Mouse (Mus musculus) limb, embryonic 12.5 days (tissue): ENCODE results near the gene Gm4756. TPM values are rescaled to one million over a fixed set of nuclear protein-coding genes. Genes with fewer than 3 reads are reported as not detected.
A peak's percentile ranks its signal among the peaks of the same experiment; 100 is the strongest.

ENCODE experiments used
- ATAC-seq: fragments of 200-750 bp; cut with Nextera tagmentation; 2 replicates; pipeline ENCODE4 v1.8.0; 2017; ENCODE audit warnings: low read depth, moderate TSS enrichment; ENCODE audit not compliant: insufficient number of reproducible peaks, insufficient read depth, low FRiP score, low TSS enrichment
- H3K27ac ChIP-seq: fragments of 300-500 bp; sonication (generic); 2 replicates; pipeline ENCODE4 v1.5.1; 2016; ENCODE audit warnings: mild to moderate bottlenecking, moderate library complexity
- H3K27me3 ChIP-seq: fragments of 300-500 bp; sonication (generic); 2 replicates; pipeline ENCODE4 v1.6.1; 2016; ENCODE audit warnings: mild to moderate bottlenecking, moderate library complexity
- H3K36me3 ChIP-seq: fragments of 300-500 bp; sonication (generic); 2 replicates; pipeline ENCODE4 v1.6.1; 2016; ENCODE audit warnings: mild to moderate bottlenecking, moderate library complexity
- H3K4me1 ChIP-seq: fragments of 300-500 bp; sonication (generic); replicated peaks from 2 replicates; pipeline ENCODE4 v1.6.1; 2016
- H3K4me2 ChIP-seq: fragments of 300-500 bp; sonication (generic); 2 replicates; pipeline ENCODE4 v1.6.1; 2016; ENCODE audit warnings: mild to moderate bottlenecking, moderate library complexity
- H3K4me3 ChIP-seq: fragments of 300-500 bp; sonication (generic); replicated peaks from 2 replicates; pipeline ENCODE4 v1.5.1; 2016; ENCODE audit warnings: mild to moderate bottlenecking
- H3K9ac ChIP-seq: fragments of 300-500 bp; sonication (generic); replicated peaks from 2 replicates; pipeline ENCODE4 v1.6.1; 2016; ENCODE audit warnings: mild to moderate bottlenecking, moderate library complexity
- H3K9me3 ChIP-seq: fragments of 300-500 bp; sonication (generic); 2 replicates; pipeline ENCODE4 v1.6.1; 2016; ENCODE audit warnings: mild to moderate bottlenecking, moderate library complexity
- WGBS: fragments of 180-500 bp; shearing (Covaris S2); methylation state at CpG from one replicate; pipeline ENCODE4 v1.1.7; 2016; 5-methylcytosine and 5-hydroxymethylcytosine counted together
- polyA plus RNA-seq: library from polyadenylated mRNA; unstranded; fragments of >200 nt; fragmentation: Nextera tagmentation; extraction: Ambion mirVana; gene quantifications from 2 replicates; pipeline ENCODE4 v1.2.1, GENCODE M21; 2016

Gene Gm4756
- polyA plus RNA-seq, 1 experiment from 2014 or later: not detected

GRCm38 (mm10) chr12:72582021-72582420 is 67.4 kb downstream of the Gm4756 start:
- 83% methylated on average over 3 of the region's 3 CpGs for WGBS
- H3K36me3 ChIP-seq: peaks cover 6% of the 10 kb centered on the region; the same call in 1 of the 2 replicates

GRCm38 (mm10) chr12:72564281-72564795 is 85.1 kb downstream of the Gm4756 start:
- Histone ChIP-seq H3K4me2 (no peak overlapping the region), H3K4me1 (no peaks in the 10 kb centered on the region), H3K36me3 (peaks cover 4% of the 10 kb centered on the region), H3K27me3 (no peaks in the 10 kb centered on the region), H3K9me3 (no peaks in the 10 kb centered on the region), H3K27ac (no peak overlapping the region), H3K4me3 (no peak overlapping the region), H3K9ac (no peak overlapping the region)
- no peak for ATAC-seq
- 89% methylated on average over 4 of the region's 4 CpGs for WGBS

More at GRCm38 (mm10) chr12:72582021-72582420, 67.4 kb downstream of the Gm4756 start:
- H3K4me1 ChIP-seq: no peaks in the 10 kb centered on the region
- no peaks in the 10 kb centered on the region for H3K27me3 ChIP-seq
- H3K4me3 ChIP-seq: no peak overlapping the region
- H3K9ac ChIP-seq: no peak overlapping the region
- no peak overlapping the region for H3K27ac ChIP-seq
- no peak overlapping the region for H3K4me2 ChIP-seq
- ATAC-seq: no peak
- H3K9me3 ChIP-seq: 0 out of 2 replicates have a peak, but pooled peaks cover 3% of the 10 kb centered on the region

GRCm38 (mm10) chr12:72554347-72554746 is 95.1 kb downstream of the Gm4756 start:
- Histone ChIP-seq H3K36me3 (peaks cover 11% of the 10 kb centered on the region), H3K4me3 (no peak overlapping the region), H3K27ac (no peak overlapping the region), H3K4me2 (no peak overlapping the region), H3K9ac (no peak overlapping the region), H3K4me1 (no peaks in the 10 kb centered on the region), H3K27me3 (no peaks in the 10 kb centered on the region), H3K9me3 (no peaks in the 10 kb centered on the region)
- WGBS: 83% methylated on average over 4 of the region's 4 CpGs
- no peak for ATAC-seq

- Histone ChIP-seq H3K9ac (no peak overlapping the region), H3K4me2 (no peak overlapping the region), H3K4me3 (no peak overlapping the region), H3K27me3 (no peaks in the 10 kb centered on the region), H3K9me3 (no peaks in the 10 kb centered on the region), H3K27ac (no peak overlapping the region), H3K4me1 (peaks cover 5% of the 10 kb centered on the region; the same call in 1 of the 2 replicates), H3K36me3 (peaks cover 21% of the 10 kb centered on the region)
- no peak for ATAC-seq
- 87% methylated on average over 10 of the region's 10 CpGs for WGBS
Observed at GRCm38 (mm10) chr12:72538571-72538970, 110.9 kb downstream of the Gm4756 start.

- Histone ChIP-seq H3K9ac (peak within 1 kb of the TSS; percentile 74), H3K27me3 (no peaks in the 10 kb centered on the region), H3K4me2 (peak within 1 kb of the TSS; percentile 64), H3K36me3 (peaks cover 3% of the 10 kb centered on the region; the same call in 1 of the 2 replicates), H3K9me3 (no peaks in the 10 kb centered on the region), H3K27ac (peak within 1 kb of the TSS; percentile 72), H3K4me3 (peak within 1 kb of the TSS; percentile 68), H3K4me1 (peaks cover 5% of the 10 kb centered on the region; the same call in 1 of the 2 replicates)
- ATAC-seq: peak; percentile 99
- under 1% methylated on average over 45 of the region's 45 CpGs for WGBS
Observed at GRCm38 (mm10) chr12:72536021-72536597, 113.4 kb downstream of the Gm4756 start, which contains the start of gene Pcnx4. Gene Pcnx4 (plus strand): TSS chr12:72536383.

- Histone ChIP-seq H3K4me3 (peak overlapping the region; percentile 68), H3K9ac (peak overlapping the region; percentile 74; the same call in 1 of the 2 replicates), H3K4me1 (peaks cover 5% of the 10 kb centered on the region; the same call in 1 of the 2 replicates), H3K4me2 (peak overlapping the region; percentile 64), H3K27me3 (no peaks in the 10 kb centered on the region), H3K27ac (peak overlapping the region; percentile 72), H3K9me3 (no peaks in the 10 kb centered on the region), H3K36me3 (peaks cover 3% of the 10 kb centered on the region; the same call in 1 of the 2 replicates)
- ATAC-seq: no peak; the same call in 1 of the 2 replicates
- WGBS: 43% methylated on average over 3 of the region's 3 CpGs
Observed at GRCm38 (mm10) chr12:72535599-72535998, 113.9 kb downstream of the Gm4756 start.

GRCm38 (mm10) chr12:72533986-72534385 is 115.5 kb downstream of the Gm4756 start:
- H3K27me3 ChIP-seq: no peaks in the 10 kb centered on the region
- no peak overlapping the region for H3K4me2 ChIP-seq
- no peak overlapping the region for H3K4me3 ChIP-seq
- H3K4me1 ChIP-seq: peaks cover 5% of the 10 kb centered on the region; the same call in 1 of the 2 replicates
- no peaks in the 10 kb centered on the region for H3K9me3 ChIP-seq
- H3K27ac ChIP-seq: no peak overlapping the region
- no peak for ATAC-seq
- no peak overlapping the region for H3K9ac ChIP-seq
- WGBS: 89% methylated on average over 6 of the region's 6 CpGs
- no peaks in the 10 kb centered on the region for H3K36me3 ChIP-seq

- Histone ChIP-seq H3K4me2 (no peak overlapping the region), H3K27me3 (no peaks in the 10 kb centered on the region), H3K27ac (no peak overlapping the region), H3K9me3 (no peaks in the 10 kb centered on the region), H3K4me3 (no peak overlapping the region), H3K36me3 (no peaks in the 10 kb centered on the region), H3K4me1 (peaks cover 4% of the 10 kb centered on the region; the same call in 1 of the 2 replicates), H3K9ac (no peak overlapping the region)
- 82% methylated on average over 7 of the region's 7 CpGs for WGBS
- ATAC-seq: no peak
Observed at GRCm38 (mm10) chr12:72532303-72532702, 117.2 kb downstream of the Gm4756 start.

Other genes with a start within 250 kb of the Gm4756 start
- gene Rtn1, start 240.6 kb downstream of the Gm4756 start, polyA plus RNA-seq: 7.0 and 12.8 TPM in 2 replicates
- 0.93 and 1.2 TPM in 2 replicates for gene Lrrc9, start 207.8 kb downstream of the Gm4756 start, polyA plus RNA-seq
- 15.1 and 17.0 TPM in 2 replicates for gene Pcnx4, start 113.3 kb downstream of the Gm4756 start, polyA plus RNA-seq
- gene Dhrs7, start 15.2 kb upstream of the Gm4756 start, polyA plus RNA-seq: 6.6 and 7.5 TPM in 2 replicates
- gene Ppm1a, start 107.8 kb upstream of the Gm4756 start, polyA plus RNA-seq: 66.8 and 68.0 TPM in 2 replicates